Mouse (Mus musculus) lung, postnatal 25 days (tissue): ENCODE measurements around the gene Smyd3.

ENCODE experiments used
- DNase-seq: peaks from one replicate; pipeline ENCODE4 v3.0.0; 2022; ENCODE audit warnings: low spot score

The Smyd3 gene

DNA sequence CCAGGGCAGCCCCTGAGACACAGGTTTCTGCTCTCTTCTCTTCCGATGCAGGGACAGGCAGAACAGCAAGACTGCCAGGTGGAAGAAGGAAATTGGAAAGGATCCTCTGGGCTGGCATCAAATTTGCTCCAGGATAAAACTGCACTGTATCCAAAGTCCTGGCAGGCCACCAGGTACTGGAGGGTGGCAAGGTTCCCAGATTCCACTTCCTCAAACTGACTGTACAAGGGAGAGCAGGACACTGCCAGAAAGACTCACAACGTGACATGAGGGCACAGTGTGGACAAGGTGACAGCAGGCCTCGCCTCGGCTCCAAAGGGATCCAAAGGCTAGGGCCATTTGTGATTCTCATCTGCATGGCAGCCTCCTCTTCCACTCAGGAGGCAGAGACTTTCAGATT lies 505.6 kb downstream of the Smyd3 start:
- peak; percentile 38 for DNase-seq

DNA sequence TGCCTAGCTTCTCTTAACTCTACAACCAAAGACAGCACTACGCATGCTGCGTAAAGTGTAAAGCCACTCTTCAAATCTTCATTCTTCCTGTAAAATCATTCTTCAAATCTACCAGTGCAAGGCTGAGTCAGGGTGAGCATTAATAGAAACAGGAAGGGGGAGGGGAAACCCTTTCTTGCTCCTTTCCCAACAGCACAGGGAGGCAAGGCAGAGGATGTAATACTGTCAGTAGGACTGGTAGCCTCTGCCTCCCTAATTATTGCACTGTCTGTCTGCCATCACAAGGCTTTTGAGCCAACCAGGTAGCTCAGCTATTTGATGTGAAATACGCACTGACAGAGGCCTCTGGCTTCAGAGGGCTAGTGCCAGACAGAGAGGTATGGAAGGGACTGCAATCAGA lies 507.1 kb downstream of the Smyd3 start:
- DNase-seq = no peak

DNA sequence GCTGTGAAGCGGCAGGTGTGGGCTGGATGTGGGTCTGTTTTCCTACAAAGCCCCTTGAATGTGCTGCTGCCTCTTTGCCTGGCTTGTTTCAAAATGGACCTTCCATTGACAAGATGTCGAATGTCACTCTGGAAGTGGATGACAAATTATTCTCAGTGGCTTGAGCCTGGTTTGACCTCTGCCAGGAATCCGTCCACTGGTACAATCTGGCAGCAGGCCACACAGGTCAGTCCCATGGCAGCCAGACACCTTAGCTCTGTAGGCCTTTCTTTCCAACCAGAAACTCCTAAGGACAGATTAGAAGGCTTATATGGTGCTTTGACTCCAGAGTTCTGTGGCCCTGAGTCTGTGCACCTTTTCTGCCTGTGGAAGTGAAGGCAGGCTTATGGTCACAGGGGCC lies 507.9 kb downstream of the Smyd3 start:
- no peak for DNase-seq

DNA sequence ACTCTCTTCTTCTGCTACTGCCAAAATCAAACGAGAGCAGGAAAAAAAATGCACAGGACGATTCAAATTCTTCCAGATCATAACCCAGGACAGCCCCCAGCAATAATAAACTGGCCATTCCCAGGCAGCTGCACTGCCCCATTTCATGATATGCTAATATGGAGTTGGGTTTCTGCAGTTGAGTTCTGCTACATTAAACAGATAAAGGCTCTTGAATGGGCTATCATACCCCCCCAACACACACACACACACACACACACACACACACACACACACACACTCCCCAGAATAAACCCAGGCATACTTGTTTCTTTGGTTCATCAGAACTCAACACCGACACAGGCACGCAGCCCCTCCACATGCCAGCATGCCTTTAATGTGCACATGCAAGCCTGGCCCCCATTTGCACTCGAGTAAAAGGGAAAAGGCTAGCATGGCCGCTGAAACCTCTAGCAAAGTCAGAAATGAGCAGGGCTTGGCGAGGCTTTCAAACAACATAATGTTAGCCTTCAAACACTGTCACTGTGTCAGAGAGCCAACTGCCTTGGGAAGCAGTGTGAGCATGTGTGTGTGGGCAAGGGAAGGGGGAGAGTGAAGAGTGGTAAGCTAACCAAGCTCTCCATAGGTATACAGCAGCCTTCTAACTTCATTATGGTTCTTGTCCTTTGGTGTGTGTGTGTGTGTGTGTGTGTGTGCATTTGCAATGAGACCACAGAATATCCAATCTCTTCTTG lies 513.5 kb downstream of the Smyd3 start:
- DNase-seq = no peak

DNA sequence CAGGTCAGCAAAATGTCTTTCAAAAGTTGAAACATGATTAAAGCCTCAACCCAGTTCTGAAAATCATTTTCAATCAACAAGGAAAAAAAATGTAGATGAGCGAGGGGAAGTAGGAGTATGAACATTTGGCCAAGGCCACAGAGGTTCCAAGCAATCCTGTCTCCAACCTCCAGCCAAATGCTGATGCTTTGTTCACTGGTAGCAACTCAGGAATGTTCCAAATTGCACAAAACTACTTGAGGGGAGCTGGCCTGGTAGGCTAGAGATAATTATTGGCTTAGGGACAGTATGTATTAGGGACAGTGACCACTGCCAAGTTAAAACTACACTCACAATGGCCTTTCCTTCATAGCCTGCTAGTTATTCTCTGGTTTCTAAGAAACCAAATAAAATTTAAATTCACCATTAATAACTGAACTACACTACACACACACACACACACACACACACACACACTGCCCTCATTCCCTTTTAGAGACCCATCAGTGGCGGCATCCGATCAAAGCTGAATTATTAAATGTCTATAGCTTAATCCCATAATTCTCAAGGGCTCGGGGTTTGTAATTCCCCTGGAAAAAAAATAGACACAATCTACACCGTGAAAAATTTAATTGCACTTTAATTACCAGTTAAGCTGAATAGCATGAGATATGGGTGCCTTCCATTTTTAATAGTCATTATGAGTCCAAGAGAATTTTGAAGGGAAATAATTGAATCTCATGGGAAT lies 514.3 kb downstream of the Smyd3 start:
- no peak for DNase-seq

DNA sequence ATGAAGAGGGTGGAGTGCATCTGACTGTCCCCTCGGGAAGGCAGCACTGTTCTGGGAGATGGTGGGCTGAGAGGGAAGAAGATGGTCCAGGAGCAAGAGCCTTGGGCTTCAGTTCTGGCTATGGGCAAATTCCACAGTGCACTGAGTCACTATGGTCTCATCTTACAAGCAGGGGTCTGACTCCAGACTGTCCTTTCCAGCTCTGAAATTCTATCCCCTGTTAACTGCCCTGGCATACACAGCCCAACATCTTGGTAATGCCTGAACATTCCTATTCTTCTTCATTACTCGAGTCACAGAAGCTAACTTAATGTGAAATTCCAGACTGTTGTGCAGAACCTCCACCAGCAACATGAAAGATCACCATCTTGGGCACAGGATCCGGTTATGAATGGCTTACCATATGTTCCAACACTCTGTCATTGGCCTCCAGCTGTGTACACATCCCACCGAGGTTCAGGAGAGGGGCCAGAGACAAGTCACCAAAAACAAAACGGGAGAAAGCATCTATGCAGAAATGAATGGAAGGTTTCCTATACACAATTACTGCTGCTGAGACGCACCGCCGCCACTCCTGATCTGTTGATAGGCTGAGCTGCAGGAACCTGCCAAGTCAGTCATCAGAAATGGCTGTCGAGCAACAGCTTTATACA lies 517.8 kb downstream of the Smyd3 start:
- no peak for DNase-seq

DNA sequence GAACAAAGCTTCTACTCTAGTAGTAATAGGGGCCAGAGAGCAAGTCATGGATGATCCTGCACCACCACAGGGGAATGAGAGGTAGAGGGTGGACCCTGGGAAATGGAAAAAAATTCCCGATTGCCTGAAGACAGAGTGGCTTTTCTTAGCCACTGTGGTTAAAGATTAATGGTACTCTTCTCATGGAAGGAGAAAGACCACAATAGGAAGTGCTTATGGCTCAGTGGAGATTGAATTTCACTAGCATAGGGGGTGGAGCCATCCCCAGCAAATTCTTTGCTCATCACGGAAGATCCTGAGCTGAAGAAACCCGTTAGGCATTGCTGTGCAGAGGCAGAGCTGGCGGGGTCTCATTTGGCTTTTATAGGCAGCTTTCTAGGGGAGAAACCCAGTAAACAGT lies 520.0 kb downstream of the Smyd3 start:
- no peak for DNase-seq

DNA sequence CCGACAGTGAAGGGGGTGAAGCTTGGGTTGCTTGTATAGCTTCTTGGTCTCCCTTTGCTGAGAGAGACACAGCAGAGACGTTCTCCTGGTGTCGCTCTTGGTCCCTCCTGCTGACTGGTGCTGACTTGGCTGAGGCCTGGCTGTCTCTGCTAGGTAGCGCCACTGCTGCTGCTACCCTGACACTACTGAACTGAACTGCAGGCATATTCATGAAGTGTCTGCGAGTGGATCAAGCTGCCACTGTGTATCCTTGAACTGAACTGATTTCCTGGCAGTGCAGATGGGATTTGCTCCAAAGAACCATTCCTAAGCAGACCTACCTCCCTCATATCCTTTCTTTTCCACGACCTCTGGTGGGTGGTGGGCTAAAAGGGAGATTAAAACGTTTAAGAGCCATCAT lies 523.6 kb downstream of the Smyd3 start:
- DNase-seq = peak; percentile 4

DNA sequence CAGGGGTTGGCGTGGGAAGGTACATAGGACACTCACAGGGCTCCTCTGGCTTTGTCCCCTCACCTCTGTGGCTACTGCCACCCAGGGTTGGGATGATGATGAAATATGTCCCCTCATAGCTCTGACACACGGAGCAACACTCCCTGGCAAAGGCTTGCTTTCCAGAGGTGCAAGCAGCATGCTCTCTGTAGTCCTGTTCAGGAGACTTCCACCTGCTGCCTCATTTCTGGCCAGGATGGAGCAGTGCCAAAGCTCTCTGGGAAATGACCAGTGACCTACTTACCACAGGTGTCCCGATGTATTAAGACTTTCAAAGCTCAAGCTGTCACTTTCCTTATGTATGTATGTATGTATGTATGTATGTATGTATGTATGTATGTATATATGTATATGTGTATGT lies 525.3 kb downstream of the Smyd3 start:
- DNase-seq = no peak

DNA sequence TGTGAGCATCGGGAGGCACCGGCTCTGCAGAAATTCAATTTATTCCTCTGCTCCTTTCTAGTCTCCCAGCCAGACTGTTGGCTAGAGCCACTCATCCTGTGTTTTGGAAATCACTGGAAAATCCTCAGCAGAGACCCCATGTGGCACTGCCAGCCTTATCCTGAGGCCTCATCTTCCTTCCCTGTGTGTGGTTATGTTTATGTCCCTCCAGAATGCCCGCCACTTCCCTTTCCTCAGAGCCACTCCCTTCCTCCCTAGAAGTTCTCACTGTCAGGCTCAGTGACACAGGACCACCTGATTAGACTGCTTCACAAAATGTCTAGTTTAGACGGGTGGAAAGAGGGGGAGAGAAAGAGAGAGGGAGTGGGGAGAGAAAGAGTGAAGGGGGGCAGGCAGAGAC lies 526.4 kb downstream of the Smyd3 start:
- DNase-seq = peak; percentile 51

DNA sequence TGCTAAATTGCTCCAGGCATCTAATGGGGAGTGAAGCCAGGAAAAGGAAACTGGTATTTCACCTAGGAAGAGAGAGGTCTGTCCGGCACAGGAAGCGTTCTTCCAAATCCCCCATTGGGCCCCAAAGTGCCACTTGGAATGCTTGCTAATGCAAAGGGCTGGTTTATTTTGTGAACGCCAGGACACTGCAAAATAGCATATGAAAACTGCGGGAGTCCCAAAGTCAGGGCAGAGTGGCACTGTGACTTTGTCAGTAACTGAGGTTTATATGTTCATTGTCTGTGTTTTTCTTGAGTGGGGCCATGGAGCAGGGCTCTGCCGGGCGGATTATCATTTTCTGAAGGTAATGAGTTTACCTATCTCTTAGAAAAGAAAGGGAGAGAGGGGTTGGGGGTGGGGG lies 526.8 kb downstream of the Smyd3 start:
- DNase-seq = no peak

DNA sequence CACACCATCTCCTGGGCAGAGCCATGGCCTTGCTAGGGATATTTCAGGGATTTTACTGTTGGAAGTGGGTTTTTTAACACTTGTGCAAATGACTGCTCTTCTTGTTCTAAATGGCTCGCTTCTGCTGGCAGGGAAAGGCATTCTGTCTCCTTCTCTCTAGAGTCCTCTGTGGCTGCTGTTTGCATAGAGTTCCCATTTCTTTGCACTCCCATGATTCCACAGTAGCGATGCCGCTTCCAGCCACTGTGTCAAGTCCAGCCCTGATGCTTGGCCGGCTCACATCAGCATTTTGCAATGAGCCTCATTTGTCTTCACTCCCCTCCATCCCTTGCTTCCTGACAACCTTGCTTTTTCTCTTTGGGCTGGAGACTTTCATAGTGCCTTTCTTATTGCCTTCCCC lies 528.4 kb downstream of the Smyd3 start:
- DNase-seq = no peak

DNA sequence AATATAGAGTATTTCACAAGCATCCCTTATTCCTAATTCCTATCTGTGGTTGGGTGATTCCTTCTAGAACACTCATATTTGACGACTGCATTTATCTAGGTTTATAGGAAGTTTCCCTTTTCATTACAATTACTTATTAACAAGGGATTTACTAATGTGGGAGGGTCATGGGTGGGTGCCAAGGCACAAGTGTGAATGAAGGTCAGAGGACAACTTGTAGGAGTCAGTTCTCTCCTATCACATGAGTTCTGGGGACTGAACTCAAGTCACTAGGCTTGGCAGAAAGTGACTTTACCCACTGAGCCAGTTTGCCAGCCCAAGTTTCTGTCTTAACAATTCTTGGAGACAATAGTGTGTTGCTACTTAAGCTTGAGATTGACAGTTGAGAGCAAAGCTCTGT lies 529.7 kb downstream of the Smyd3 start:
- DNase-seq = no peak

DNA sequence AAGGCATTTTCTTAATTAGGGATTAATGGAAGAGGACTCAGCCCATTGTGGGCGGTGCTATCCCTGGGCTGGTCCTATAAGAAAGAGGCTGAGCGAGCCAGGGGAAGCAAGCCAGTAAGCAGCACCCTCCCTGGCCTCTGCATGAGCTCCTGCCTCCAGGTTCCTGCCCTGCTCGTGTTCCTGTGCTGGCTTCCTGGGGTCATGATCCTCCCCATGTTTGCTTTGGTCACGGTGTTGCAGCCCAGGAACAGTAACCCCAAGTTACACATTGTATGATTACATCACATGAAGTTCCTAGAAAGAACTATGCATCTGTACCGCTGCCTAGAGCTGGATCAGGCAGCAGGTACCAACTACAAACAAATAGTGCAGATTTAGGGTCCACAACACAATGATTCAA lies 536.2 kb downstream of the Smyd3 start:
- DNase-seq = no peak

DNA sequence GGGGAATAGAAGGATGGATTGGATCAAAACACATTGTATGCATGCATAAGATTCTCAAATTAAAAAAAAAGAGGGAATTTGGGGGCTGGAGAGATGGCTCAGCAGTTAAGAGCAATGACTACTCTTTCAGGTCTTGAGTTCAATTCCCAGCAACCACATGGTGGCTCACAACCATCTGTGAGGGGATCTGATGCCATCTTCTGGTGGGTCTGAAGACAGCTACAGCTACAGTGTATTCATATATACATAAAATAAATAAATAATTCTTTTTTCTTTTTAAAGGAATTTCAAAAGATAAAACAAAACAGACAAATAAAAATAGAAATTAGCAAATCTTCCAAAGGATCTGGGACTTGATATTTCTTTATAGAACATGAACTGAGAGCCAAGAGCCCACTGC lies 537.7 kb downstream of the Smyd3 start:
- no peak for DNase-seq

DNA sequence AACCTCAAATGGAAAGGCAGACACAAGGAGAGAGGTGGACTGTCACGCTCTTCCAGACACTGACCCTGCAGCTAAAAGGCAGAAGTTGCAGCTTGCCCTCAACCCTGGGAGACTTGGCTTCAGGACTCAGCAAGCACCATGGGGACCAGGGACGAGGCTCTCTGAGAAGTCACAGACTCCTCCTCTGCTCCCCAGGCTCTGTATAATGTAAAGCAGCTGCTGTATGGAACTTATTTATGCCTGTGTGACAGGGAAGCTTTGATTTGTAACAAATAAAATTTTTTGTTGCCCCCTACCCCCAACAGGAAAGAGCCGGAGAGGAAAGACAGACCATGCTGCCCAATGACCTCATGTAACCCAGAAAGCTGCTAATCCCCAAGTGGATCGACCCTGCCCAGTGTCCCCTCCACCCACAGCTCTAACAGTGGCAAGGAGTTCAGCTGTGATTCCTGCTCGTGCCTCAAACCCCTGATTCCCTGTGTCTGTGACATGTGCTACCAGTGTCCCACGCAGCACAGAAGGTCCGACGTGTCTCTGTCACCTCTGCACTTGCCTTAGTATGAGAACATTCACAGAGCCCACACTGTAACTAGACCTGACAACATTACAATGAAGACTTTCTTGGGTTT lies 539.1 kb downstream of the Smyd3 start:
- DNase-seq = no peak

DNA sequence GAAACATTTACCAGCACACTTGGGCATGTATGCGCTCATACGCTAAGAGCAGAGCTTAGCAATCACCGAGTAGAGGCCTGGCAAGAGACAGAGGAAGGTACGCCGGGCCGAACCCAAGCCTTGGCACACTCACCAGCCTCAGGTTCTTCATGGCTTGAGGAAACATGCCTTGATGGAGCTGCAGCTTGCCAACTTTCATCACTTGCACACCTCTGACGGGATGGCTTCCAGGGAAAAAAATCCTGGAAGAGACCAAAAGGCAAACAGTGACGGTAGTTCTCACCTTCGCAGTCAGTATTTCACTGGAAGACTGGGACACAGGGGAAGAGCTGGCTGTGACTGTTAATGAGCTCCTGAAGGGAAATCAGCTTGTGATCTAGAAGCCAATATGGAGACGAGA lies 545.8 kb downstream of the Smyd3 start:
- no peak for DNase-seq

DNA sequence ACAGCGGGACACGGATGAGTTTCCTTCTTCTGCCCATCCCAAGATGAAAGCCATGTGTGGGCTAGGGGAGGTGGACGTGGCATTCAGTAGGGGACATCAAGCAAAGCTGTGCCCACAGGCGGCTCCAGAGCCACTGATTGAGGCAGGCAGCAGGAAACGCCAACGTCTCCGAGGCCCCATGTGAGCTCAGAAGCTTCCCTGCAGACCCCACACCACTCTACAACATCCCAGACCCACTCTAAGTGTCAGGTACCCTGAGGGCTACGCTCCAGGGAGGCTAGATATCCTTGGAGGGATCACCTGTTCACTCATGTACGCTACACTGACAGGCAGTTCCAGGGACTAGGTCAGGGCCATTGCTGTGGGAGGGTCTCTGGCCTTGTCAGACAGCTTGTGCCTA lies 556.2 kb downstream of the Smyd3 start:
- no peak for DNase-seq

DNA sequence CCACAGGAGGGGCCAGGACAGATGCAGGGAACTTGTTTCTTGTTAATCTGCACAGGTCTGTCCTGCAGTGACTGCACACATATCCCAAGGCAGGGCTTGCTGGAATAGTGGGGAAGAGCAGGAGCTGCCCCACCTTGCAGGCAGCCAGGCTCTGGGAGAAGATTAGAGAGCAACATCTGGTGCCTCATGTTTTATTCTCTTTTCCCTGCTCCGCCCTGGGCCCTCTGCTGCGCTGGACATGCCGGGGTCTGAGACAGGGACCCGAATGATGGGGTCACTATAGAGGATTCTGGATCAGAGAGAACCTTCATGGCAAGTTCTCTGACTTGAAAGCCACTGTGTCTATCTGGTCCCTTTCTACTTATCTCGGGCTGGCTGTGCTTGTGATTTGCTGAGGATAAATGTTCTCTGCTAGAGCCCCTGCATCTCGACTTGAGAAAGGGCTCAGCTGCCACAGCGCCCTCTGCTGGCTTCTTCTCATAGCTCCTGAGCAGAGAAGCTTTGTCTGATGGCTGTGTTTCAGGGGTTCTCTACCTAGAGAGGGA lies 557.8 kb downstream of the Smyd3 start:
- peak; percentile 43 for DNase-seq

DNA sequence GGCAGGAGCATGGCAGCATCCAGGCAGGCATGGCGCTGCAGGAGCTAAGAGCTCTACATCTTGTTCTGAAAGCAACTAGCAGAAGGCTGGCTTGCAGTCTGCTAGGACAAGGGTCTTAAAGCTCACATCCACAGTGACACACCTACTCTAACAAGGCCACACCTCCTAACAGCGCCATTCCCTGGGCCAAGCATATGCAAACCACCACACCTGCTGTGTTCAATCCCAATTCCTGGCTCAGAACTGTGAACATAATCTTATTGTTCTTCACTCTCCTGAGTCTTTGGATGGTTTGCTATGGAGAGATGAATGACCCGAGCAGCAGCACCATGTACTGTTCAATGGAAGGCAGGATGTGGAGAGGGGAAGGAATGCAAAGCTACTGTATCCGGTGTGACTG lies 559.2 kb downstream of the Smyd3 start:
- DNase-seq = no peak

DNA sequence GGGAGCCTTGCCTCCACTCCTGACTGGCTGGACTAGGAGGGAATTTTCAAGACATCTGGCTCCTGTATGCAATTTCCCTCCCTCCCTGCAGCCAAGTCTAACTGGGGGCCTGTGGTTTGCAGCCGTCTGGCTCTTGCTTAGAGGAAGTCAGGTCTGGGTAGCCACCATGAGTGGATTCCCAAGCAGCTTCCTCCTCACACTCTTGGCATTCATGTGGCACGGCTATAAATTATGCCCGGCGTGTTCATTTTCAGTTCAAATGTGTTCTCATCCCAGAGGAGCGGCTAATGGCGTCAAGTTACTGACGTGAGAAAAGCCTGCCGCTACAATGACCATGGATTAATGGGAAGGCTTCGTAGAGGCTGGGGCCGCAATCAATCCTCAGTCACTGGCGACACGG lies 564.9 kb downstream of the Smyd3 start:
- no peak for DNase-seq

DNA sequence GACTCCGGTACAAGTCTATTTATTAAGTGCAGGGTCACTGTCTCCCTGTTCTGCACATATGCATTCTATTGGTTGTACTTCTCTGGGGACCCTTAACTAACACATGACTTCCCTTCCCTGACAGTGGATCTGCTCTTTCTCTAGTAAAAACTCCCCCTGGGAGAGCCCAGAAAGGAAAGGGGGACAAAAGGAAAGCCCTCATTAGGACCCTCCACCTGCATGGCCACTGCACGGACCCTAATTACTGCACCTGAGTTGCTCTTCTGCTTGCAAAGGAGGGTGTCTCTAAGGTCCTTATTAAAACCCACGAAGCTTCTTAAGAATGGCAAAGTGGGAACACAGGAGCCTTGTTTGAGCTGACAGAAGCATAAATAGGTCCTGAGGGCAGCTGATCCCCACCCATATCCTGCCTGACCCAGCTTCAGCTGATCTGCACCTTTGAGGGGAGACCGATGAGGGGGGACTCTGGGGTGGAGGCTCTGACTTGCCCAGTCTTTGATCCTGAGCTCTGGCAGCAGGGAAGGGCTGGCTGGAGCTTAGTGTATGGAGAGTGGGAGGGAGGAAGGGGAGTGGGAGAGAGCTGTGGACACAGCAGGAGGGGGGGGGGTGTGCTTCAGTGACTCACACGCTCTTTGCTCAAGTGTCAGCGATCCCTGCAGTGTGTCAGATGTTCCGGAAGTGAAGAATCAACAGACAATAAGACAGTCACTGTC lies 575.4 kb downstream of the Smyd3 start:
- no peak for DNase-seq
